Mouse (Mus musculus) WW6 (cell line): ENCODE data around the gene Rgs3.

Experiments used
- DNase-seq: peaks from one replicate; pipeline ENCODE4 v3.0.0-alpha.2; 2013; ENCODE audit warnings: low read depth, low spot score

Rgs3 gene

DNA sequence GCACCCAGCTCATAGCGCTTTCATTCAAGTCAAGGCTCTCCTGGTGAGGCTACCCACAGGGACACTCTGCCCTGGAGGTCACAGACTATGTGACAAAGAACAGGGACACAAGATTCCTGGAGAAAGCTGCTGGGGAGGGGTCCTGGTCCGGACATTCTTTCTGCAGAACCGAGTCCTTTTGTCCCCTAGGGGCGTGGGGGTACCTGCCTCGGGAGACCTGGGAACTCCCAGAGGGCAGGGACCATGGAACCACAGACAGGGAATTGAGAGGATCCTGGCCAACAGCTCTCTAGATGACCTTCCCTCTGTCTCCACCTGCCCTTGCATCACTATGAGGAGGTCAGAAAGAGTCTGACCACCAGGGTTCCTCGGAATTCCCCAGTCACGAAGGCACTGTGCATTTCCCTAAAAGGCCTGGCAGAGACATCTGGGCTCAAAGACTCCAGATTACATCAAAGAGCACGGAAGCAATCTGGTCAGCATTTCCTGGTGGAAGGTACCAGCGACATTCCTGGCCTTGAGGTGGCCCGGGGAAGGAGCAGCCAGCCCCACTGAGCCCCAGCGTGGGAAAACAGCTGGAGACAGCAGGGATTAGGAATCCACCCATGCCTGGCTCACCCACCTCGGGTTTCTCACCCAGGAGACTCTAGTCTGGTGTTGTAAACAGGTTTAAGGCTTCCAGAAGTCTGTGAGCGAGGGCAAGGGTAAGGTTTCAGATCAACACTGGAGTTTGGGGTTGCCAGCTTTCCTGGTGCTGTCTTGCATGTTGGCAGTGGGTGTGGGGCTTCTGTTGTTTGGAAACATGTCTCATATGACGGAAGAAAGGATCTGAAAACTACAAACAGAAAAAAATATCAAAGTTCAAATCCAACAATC is 183.5 kb downstream of the Rgs3 start:
- DNase-seq = no peak

GRCm38 (mm10) chr4:62744534-62744956 is 184.9 kb downstream of the Rgs3 start:
- no peak for DNase-seq

- no peak for DNase-seq
Observed at GRCm38 (mm10) chr4:62744985-62745638, 185.5 kb downstream of the Rgs3 start.
